Mouse (Mus musculus): ENCODE results near the gene Susd1.
A peak's percentile ranks its signal among the peaks of the same experiment; 100 is the strongest.

Gene Susd1

DNA sequence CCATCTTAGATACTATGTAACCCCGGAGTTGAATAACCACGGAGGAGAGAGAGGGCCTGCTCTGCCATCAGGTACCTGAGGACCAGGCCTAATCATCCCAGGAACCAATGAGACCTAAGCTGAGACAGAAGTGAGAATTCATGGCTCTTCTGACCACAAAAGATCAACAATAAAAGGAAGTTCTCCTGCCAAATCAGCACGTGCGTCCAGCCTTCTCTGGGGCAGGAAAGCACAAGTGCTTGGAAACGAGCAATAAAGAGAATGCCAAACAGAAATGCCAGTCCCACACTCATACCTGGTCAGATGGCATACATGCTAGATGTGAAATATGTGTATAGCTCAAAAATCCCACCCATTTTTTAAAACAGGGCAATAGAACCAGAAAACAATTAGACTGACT is 58.6 kb downstream of the Susd1 start:
- peak; percentile 90 for DNase-seq

GRCm38 (mm10) chr4:59378631-59379030 is 59.8 kb downstream of the Susd1 start:
- DNase-seq: peak; percentile 54

DNA sequence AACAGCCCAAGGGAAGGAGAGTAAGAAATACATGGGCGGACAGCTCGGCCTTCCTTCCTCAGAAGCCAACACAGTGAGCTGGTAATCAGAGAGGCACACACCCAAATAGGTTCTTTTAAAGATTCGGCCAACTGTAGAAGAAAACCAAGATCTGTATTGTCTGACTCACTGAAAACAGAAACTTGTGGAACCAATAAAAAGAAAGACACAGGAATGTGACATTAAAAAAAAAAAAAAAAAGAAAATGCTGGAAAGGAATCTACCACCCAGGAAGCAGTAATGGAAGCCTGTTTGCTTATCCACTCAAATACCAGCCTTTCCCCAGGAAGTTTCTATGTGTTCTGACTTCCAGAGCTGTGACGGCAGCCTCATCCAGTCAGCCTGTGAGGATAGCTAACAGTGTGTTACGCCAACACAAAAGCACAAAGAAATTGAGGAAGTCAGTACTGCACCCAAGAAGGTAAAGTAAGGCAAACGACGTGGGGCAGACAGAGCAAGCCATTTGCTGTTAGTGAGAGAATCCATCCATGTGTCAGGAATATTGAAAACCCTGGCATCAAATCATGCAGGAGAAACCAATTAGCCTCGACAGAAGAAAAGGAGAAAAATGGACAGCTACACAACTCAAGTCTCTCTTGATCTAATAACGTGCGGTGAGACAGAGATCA is 64.0 kb downstream of the Susd1 start:
- peak; percentile 62 for DNase-seq

DNA sequence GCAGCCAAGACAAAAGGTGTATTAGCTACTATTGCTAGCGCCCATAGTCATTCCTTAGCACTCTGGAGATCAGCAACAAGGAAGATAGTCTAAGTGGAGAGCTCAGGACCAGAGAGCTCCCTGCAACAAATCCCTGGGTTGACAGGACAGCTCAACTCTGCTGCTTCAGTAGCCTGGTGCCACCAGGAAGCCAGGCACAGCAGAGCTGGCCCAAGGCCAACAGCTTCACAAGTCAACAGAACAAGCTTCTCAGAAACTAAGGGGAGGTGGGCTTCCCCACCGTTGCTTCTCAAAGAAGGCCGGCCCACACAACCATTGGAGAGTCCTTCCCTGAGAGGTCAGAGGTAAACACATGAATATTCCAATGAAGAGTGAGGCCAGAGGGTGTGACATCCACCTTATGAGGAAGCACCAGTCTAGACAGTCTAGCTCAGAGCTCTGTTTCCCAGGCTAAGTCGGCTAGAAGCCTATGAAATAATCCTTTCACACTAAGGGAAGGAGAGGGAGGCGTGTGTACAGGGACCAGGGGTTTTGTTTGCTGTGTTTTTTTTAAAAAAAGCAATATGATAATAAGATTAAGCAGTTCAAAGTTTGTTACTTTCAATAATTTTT is 65.8 kb downstream of the Susd1 start:
- peak; percentile 76 for DNase-seq

DNA sequence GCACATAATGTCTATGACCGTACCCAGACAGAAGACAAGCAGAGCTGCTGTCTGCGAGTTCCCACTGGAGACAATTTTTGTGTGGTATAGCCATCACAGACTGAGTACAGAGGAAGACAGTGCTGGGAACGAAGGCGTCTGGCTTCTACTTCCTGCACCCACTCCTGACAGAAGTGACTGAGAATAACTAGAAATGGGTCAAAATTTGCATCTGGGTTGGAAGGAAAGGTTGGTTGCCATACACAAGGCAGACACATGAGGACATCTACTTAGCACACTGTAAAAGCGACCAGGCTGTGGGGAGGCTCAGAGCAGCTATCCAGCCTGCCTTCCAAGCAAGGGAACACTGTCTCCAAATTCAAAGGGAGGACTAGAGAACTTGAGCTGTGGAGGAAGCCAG is 66.5 kb downstream of the Susd1 start:
- peak; percentile 50 for DNase-seq

DNA sequence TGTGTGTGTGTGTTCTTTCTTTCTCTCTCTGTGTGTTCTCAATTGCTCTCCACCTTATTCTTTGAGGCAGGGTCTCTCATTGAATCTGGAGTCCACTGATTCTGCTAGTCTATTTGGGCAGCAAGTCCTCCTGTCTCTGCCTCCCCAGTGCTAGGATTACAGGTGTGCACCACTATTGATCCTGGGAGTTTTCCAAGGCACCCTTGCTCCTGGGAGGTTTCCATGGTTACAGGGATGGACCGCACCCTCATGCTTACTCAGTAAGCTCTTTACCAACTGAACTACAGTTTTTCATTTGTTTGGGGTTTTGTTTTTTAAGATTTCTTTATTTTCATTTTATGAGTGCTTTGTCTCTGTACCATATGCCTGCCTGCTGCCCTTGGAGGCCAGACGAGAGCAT is 68.5 kb downstream of the Susd1 start:
- peak; percentile 71 for DNase-seq

DNA sequence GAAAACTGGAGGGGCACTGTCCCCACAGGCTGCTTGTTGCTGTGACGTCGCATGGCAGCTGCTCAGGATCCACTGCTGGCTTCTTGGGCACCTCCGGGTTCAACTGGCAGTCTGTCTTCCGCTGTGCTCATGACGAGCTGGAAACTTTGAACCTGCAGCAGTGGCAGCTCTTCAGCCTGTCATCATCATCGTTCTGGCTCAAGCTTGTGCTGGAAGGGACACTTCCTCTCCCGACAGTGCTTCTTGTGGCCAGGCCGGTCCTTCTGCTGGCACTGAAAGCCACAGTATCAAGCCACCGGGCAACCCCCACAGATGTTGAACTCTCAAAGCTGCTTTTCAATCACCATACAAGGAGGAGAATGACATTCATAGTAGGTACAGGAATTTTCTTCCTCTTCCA is 70.3 kb downstream of the Susd1 start:
- peak; percentile 84 for DNase-seq

GRCm38 (mm10) chr4:59366206-59366605 is 72.2 kb downstream of the Susd1 start:
- DNase-seq: peak; percentile 92

DNA sequence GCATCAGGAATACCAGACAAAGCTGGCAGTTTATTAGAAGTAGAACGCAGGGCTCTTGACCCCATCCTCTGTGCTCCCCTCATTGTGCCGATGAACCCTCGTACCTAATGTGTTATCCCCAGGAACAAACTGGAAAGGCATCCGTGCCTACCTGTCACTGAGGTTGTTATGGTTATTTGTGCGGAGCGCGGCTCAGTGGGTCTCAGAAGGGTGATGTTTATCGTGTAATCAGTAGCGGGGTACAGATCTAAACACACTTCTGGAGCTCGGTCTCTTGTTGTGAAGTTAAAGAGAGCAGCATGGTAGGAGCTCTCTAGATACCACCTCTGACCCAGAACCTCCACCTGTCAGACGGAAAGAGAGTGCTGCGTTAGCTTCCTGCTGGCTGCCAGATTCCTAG is 72.9 kb downstream of the Susd1 start:
- peak; percentile 85 for DNase-seq

GRCm38 (mm10) chr4:59364229-59365173 is 73.9 kb downstream of the Susd1 start:
- peak; percentile 82 for DNase-seq

DNA sequence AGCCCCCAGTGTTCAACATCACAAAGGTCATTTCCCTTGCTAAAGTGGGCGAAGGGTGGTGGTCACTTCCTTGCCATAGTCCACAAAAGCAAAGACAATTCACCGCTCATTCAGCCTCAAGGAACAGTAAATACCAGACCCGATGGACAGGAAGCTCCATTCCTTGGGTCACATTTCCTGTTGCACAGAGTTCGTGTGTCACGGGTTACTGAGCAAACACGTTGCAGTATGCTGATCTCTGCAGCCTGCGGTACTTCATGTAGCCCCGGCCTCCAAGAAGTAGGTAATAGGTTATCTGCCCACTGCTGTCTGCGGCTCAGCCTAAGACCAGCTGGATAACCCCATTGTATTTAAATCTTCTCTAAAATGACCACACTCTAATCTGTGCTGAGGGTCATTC is 75.4 kb downstream of the Susd1 start:
- DNase-seq: peak; percentile 96

GRCm38 (mm10) chr4:59360704-59361103 is 77.7 kb downstream of the Susd1 start:
- DNase-seq: peak; percentile 91

GRCm38 (mm10) chr4:59359921-59360320 is 78.5 kb downstream of the Susd1 start:
- peak; percentile 77 for DNase-seq

DNA sequence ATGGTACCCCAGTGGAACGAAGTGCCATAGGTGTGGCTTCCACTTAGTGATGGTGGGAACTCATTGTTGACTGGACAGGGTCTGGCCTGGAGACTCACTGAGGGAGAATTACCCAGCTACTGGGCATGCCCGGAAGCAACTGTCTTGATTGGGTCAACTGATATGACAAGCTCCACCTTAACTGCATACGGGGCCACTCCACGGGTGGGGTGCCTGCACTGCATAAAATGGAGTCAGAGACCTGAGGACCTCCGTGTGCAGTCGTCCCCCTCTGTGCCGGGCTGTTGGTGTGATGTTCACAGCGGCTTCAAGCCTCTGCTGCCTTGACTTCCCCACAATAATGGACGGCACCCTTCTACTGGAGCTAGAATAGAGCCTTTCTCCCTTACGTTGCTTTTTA is 79.5 kb downstream of the Susd1 start:
- peak; percentile 61 for DNase-seq

- DNase-seq: peak; percentile 79
These were observed 83.0 kb downstream of the Susd1 start for GRCm38 (mm10) chr4:59355421-59355820.

- no peak for DNase-seq
These were observed 83.8 kb downstream of the Susd1 start for GRCm38 (mm10) chr4:59354666-59355065.

GRCm38 (mm10) chr4:59351938-59352337 is 86.5 kb downstream of the Susd1 start:
- peak; percentile 91 for DNase-seq

- DNase-seq: peak; percentile 65
These were observed 88.1 kb downstream of the Susd1 start for GRCm38 (mm10) chr4:59350354-59350753.

DNA sequence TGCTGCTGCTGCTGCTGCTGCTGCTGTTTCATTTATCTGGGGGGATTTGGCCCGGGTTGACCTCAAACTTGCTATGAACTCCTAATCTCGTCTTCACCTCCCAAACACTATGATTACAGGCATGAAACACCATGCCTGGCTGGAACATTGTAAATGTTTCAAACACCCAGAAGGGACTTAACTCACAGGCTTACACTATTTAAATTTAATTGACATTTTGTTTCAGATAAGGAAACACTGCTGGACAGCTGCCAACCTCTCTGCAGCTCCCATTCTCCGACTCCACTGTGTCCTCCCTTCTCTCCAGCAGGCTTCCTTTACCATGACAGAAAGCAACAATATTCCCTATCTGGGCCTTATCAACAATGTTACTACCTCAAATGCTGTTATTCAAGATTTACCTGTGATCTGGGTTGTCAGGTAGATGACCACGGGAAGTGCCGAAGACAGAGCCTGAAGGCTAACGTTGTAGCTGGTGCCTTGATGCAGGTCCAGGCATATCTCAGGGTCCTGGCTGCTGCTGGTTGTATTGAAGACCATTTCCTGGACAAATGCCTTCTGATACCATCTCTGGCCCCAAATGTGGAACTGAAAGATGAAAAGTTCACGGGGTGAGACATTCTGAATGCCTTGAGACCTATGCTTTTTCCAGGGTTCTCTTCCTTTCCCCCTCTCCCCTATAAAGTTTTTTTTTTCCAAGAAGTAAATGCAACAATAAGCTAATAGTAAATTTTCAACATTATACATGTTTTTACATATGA is 88.8 kb downstream of the Susd1 start:
- DNase-seq: peak; percentile 85

- peak; percentile 95 for DNase-seq
These were observed 97.7 kb downstream of the Susd1 start for GRCm38 (mm10) chr4:59340714-59341113.

GRCm38 (mm10) chr4:59340046-59340445 is 98.4 kb downstream of the Susd1 start:
- peak; percentile 89 for DNase-seq

- DNase-seq: peak; percentile 85
These were observed 99.4 kb downstream of the Susd1 start for GRCm38 (mm10) chr4:59338896-59339535.
